Mouse (Mus musculus) megakaryocyte, adult 5-6 weeks (primary cell): ENCODE measurements around the gene Nelfcd. TPM values are rescaled to one million over a fixed set of nuclear protein-coding genes. Genes with fewer than 3 reads are reported as not detected.

Experiments
- ATAC-seq: 2 replicates; pipeline ENCODE4 v1.8.0; 2016; ENCODE audit warnings: mild to moderate bottlenecking, inconsistent platforms; ENCODE audit not compliant: poor library complexity, severe bottlenecking
- total RNA-seq, 2 experiments: library from RNA; stranded (forward) in 1 of 2; stranded (reverse) in 1 of 2; fragments of 153-499, 151-499 nt in 1 of 2; fragments of 221-1000, 200-1000 nt in 1 of 2; gene quantifications; 2 replicates each; pipeline versions ENCODE4 v1.2.3 to v1.2.4; 2015 to 2017

Gene Nelfcd
- total RNA-seq, 2 experiments from 2014 or later, result 24.5 to 26.3 TPM

DNA sequence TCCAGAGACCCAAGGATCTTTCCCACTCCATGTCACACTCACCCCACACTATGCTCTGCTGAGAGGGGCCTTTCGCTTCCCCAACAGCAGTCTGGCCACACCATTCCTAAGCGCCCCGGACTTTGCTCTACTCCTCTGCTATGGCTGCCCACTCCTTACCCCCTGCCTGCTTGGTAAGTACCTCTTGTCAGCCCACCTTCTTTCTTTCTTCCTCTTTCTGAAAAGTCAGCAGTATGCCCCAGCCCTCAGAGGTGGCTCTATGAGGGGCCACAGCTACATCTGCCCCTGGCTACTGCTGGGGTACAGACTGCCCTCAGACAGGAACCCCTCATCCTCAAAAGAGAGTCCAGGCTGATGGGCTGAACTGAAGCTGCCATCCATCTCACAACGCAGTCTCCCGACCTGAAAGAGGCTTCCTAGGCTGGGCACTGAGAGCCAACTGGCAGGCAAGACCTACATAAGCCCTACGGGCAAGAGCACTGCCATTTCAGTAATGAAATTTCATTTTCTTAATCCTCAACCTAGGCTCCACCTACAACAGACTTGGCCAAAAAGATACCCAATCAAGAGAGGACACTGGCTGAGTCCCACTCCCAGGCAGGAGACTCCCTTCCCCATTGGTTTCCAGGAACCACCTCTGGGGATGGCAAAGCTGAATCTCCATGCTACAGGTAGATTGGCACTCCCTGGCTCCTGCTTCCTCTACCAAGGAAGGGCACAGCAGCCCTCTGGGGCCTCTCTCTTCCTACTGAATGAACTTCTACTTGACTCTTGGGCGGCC is 21.5 kb downstream of the Nelfcd start:
- ATAC-seq, result peak; percentile 14

DNA sequence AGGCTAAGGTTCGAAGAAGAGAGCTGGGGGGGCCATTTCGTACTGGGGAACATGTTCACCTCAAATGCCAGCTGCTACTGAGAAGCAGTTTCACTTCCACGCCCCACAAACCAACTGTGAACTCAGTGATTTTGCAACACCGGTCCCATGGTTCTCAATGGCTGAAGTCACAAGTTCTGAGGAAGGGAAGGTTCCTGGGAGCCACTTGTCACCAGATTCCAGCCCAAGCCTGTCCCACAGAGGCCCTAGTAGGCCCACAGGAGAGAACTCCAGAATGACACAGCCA is 22.0 kb downstream of the Nelfcd start:
- ATAC-seq, result peak; percentile 43

DNA sequence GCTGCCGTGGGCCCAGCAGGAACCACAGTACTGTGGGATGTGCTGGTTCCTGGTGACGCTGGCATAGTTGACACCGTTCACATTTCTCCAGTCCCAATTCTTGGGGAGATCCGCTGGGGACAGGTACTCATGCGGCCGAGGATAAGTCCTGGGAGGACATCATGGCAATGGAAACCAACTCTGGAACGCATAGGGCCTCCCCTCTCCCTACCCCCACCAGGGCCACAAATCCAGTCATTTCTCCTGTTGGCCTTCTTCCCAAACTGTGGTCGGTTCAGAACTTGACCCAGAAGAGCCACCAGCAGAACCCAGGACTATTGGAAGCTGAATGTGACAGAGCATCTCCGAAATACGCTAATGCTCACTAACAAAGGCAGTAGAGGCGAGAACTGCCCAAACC is 22.6 kb downstream of the Nelfcd start:
- ATAC-seq, result no peak

DNA sequence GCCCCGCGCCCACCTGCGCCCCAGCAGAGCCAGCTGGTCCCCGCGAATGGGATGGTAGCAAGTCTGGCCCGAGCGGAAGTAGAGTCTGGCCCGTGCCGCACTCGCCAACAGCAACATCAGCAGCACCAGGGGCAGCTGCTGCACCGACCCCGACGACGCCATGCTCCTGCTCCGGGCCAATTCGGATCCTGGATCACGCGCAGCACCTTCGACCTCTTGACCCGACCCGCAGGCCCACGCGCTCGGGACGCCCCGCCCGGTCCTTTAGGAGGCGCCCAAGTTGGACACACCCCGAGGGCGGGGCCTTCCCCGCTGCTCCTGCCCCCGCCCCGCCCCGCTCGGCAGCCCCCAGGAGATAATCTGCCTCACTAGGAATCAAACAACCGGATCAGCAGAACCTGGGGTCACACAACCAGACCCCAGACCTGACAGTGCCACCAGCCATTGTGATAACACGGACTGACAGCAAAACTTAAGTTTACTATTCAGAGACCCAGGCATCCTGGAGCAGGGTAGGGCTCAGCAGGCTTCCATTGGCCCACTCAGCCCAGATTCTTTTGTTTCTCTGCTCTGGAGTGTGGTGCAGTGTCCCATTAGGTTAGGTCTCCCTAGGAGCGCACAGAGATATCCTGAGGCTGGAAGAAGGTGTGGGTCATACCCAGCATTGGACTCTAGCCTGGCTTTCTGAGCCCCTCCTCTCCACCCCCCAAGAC is 23.3 kb downstream of the Nelfcd start, which contains the start of gene Ctsz:
TSS of gene Ctsz (minus strand) at position 303 of the 713 bp plus-strand sequence.
- ATAC-seq, result peak; percentile 38

GRCm38 (mm10) chr2:174439450-174439838 is 23.8 kb downstream of the Nelfcd start:
- peak; percentile 27 for ATAC-seq

- no peak for ATAC-seq
These were observed 24.4 kb downstream of the Nelfcd start for GRCm38 (mm10) chr2:174439961-174440360.

DNA sequence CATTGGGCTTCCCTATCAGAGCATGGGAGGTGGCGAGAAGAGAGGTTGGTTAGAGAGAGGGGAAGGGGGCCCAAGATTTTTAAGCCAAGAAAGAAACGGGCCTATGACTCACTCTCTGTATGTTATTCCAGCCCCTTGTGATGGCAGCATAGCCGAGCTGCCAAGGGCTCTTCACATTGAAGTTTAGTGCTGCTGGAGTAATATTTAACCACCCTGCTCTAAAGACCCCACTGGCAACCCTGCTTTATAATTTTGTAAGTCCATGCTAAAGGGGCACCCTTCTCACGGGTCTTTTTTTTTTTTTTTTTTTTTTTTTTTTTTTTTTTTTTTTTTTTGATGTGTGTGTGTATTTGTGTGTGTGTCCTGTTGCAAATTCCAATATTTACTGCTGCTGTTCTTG is 26.3 kb downstream of the Nelfcd start:
- no peak for ATAC-seq

DNA sequence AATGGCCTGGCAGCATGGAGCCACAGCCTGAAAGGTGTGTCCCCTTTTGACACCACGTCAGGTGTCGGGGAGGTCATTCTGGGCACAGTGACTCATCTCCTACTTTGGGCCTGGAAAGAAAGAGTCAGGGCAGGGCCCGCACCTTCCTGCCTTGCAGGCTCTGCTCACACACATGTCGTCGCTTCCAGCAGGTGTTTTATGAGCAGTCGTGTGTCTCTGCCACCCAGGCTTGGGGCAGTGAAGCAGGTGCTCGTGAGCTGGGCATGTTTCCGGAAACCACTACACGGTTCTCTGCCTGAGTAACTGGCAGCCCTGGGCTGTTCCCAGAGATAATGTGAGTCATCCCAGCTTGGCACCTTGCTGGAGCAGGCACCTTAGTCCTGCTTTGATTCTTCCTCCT is 26.9 kb downstream of the Nelfcd start:
- ATAC-seq, result no peak

DNA sequence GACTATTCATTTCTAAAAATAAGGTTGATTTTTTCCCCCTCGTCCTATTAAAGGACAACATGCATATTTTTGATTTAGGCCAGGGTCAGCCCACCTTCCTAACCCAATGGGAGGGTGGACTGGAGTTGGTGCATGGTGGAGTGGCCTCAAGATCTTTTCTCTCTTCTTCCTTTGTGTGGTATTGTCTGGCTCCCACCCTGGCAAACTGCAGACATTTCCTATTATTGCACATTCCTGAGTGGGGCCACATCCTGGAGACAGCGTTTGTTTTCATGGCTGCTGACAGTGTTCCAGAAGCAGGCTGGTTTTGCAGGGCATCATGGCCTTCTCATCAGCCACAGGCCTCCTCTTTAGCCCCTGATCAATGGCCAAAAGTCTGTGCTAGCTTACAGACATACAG is 27.4 kb downstream of the Nelfcd start:
- ATAC-seq, result no peak

GRCm38 (mm10) chr2:174444359-174444758 is 28.8 kb downstream of the Nelfcd start:
- ATAC-seq, result no peak

- ATAC-seq, result no peak
These were observed 29.4 kb downstream of the Nelfcd start for GRCm38 (mm10) chr2:174445018-174445417.

DNA sequence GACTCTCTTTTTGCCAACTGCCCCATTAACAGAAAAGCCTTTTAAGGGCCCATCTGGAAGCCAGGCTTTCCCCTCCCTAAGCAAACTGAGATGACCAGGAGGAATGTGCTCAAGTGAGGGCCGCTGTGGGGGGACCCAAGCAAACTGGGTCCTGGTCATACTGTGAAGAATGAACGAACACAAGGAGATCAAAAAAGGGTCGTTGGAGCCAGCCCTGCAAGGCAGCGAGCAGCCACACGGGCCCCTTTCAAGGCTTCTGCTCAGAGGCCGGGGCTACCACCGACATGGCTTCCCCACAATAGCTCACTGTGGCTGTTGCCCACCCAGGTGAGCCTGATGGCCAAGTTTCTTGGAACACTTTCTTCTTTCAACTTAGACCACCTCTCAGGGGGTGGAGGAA is 30.9 kb downstream of the Nelfcd start:
- no peak for ATAC-seq

DNA sequence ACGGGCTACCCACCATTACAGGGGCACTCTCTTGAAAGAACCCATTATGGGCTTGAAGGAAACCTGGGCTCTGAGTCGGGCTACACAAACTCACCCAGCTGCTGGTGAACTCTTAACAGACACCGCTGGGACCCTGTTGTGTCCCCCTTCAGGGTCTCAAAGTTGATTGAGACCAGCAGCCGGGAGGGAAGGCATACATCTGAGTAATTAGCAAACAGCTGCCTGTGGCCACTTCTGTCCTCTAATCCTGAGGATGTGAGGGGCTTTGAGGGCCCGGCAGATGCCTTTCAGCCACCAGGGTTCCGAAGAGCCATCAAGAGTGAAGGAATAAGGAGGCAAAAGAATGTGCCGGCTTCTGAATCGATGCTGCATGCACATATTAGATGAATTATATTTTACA is 31.3 kb downstream of the Nelfcd start:
- ATAC-seq, result no peak

GRCm38 (mm10) chr2:174448405-174448804 is 32.8 kb downstream of the Nelfcd start:
- no peak for ATAC-seq

DNA sequence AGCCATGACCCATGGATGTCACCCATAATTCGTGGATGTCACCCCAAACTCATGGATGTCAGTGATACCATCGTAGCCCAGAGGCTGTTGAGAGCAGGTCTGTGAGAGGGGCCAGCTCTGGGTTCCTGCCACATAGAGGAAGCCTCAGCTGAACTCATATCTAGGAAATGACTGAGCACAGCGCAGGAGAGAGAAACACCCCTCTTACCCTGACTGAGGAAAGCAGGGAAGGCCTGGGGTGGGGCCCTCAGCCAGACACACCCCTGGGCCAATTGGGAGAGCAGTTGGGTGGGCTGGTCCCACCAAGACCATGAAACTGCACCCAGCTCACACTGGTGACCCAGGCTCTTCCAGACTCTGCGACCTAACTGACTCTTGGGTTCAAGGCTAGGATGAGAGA is 34.7 kb downstream of the Nelfcd start, which contains the start of gene Tubb1:
TSS of gene Tubb1 (plus strand) at position 343 of the 400 bp plus-strand sequence.
- no peak for ATAC-seq

DNA sequence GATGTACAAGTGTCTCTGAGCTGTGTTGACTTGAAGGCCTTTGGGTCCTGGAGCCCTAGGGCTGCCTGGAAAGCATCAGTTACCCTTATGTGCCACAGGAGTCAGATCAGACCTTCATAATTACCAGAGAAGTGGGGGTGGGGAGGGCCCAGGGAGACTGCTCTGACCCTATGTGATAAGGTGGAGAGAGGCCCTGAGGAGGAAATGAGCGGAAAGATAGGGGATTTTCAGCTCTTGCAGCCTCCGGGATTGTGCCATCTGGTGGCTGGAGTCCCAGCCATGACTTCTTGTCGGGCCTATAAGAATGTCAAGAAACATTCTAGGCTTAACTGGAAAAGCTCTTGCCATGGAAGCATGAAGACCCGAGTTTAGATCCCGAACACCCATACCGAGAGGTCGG is 38.1 kb downstream of the Nelfcd start:
- peak; percentile 76 for ATAC-seq

DNA sequence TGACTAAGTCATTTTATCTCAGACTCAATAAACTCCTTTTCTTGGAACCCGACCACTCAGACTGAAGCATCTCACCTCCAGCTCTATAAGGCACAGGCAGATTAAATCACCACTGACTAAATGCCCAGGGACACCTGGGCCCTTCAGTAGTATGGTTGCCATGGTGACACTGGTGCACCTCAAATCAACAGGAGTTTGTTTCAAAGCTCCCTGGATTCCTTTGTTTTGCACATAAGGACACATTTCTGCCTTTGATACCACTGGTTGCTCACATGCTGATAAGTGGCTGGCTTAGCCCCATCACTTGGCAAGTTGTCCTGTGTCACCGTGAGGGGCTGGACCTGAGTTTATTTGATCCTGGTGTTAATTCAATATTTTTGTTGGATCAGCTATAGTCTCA is 43.8 kb downstream of the Nelfcd start:
- ATAC-seq, result no peak

GRCm38 (mm10) chr2:174463370-174463769 is 47.8 kb downstream of the Nelfcd start:
- peak; percentile 6; the same call in 1 of the 2 replicates for ATAC-seq

DNA sequence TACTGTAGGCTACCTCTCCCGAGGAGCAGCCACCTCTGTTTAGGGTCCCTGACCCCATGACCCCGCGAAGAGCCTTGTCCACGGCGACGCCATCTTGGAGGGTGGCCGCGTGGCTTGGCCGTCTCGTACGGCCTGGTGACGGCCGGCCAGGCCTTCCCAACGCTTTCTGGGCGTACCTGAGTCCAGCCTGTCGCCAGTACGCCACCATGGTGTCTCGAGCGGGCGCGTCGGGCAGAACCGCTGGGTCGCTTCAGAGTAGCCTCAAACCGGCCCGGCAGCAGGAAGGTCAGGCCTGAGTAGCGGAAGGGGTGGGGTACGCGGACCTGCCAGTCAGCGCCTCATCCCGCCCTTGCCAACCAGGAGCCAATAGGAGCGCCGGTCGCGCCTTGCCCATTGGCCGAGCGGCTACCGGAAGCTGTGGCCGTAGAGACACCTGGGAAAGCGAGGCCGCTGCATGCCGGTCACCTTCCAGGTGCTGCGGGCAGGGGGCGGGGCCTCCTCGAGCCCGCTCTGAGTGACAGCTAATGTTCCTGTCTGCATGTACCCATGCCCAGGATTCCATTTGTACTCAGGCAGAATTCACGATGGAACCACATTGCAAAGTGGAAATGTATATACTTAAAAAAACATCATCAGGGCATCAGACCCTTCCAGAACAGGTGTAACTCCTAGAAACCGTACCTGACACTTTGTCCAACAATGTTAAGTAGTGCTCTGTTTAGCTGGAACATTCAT is 48.4 kb downstream of the Nelfcd start, which contains the start of gene Atp5e:
TSS of gene Atp5e (minus strand) at position 317 of the 735 bp plus-strand sequence.
- peak; percentile 99 for ATAC-seq

- ATAC-seq, result no peak
These were observed 54.7 kb downstream of the Nelfcd start for GRCm38 (mm10) chr2:174470333-174470732.

DNA sequence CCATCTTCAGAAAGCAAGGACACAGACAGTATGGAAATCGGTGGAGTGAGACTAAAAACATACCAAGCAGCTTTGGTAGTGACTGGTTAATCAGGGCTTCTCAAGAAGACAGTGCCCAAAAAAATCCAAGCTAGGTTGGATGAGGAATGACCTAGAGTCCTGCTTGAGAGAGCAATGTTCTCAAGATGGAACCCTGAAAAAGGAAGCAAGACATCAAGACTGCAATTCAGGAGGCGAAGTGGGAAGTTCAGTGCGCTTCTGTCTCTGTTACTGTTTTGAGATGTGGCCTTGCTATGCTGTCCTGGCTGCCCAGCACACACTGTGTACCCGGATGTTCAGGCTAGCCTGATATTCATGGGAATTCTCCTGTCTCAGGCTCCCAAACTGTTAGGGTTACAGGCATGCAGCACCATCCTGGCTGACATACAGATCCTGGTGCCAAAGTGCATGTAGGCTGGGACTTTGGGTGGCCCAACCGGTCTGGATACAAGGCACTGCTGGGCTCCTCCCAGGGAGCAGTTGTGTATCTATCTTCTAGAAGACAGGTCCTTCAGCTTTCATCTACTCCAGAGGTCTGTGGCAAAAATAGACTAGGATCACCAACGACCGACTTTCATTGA is 55.3 kb downstream of the Nelfcd start:
- no peak for ATAC-seq
